Mouse (Mus musculus) C2C12 (cell line): Measurements from ENCODE around the gene Xpa.

Experiments used
- CEBPB ChIP-seq: IDR thresholded peaks from one replicate; pipeline ENCODE4 v1.6.1; 2011; ENCODE audit warnings: low read depth, mild to moderate bottlenecking, control low read depth, moderate library complexity
- CTCF ChIP-seq: IDR thresholded peaks from one replicate; pipeline ENCODE4 v1.5.1; 2011; ENCODE audit not compliant: control insufficient read depth, insufficient read depth, insufficient read length
- FOSL1 ChIP-seq: IDR thresholded peaks from one replicate; pipeline ENCODE4 v1.8.0; 2011; ENCODE audit warnings: mild to moderate bottlenecking, low read length; ENCODE audit not compliant: poor library complexity, insufficient read depth, severe bottlenecking
- MAX ChIP-seq: IDR thresholded peaks from one replicate; pipeline ENCODE4 v1.6.1; 2011; ENCODE audit warnings: mild to moderate bottlenecking, control low read depth
- MYOG ChIP-seq: IDR thresholded peaks from one replicate; pipeline ENCODE4 v1.6.1; 2011; ENCODE audit not compliant: control insufficient read depth, insufficient read length; ENCODE audit errors: extremely low read depth
- USF1 ChIP-seq: IDR thresholded peaks from one replicate; pipeline ENCODE4 v1.6.1; 2011; ENCODE audit warnings: low read depth, mild to moderate bottlenecking, control low read depth, moderate library complexity

DNA sequence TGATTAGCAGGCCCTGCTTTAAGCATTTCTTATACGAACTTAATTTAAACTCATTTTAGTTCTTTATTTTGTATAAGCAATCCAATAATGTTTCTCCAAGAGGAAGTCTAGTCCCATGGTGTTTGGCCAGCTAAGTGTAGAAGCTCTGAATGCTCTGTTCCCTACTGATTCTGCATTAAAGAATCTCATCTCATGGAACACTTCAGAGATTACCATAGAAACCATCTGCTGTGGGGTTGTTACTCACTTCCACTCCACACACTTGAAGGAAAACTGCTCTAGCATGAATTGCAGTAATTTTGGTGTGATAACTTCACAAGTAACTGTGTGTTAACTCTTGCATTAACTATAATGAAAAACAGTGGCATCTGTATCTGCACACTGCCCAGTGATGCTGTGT lies 49.2 kb downstream of the Xpa start:
- no peak for TF ChIP-seq MYOG
- no peak for TF ChIP-seq CTCF
- no peak for TF ChIP-seq USF1
- TF ChIP-seq CEBPB = no peak
- TF ChIP-seq MAX = no peak
- no peak for TF ChIP-seq FOSL1
